Mouse (Mus musculus) embryonic facial prominence, embryonic 11.5 days (tissue): ENCODE measurements around the gene Pdlim5. TPM values are rescaled to one million over a fixed set of nuclear protein-coding genes. Genes with fewer than 3 reads are reported as not detected.

Experiments used
- ATAC-seq: fragments of 200-750 bp; cut with Nextera tagmentation; replicated peaks from 2 replicates; pipeline ENCODE4 v1.8.0; 2017; ENCODE audit warnings: low read depth; ENCODE audit not compliant: insufficient number of reproducible peaks, low FRiP score, low TSS enrichment
- DNase-seq: peaks from one replicate; pipeline ENCODE4 v3.0.0-alpha.2; 2015; ENCODE audit warnings: low spot score
- H3K27ac ChIP-seq: fragments of 300-500 bp; sonication (generic); replicated peaks from 2 replicates; pipeline ENCODE4 v1.5.1; 2014; ENCODE audit warnings: mild to moderate bottlenecking, low read depth, low read length, control low read depth
- H3K27me3 ChIP-seq: fragments of 300-500 bp; sonication (generic); 2 replicates; pipeline ENCODE4 v1.6.1; 2014; ENCODE audit warnings: mild to moderate bottlenecking, low read length, moderate library complexity, mixed read lengths; ENCODE audit not compliant: control insufficient read depth, insufficient read depth
- H3K36me3 ChIP-seq: fragments of 300-500 bp; sonication (generic); replicated peaks from 2 replicates; pipeline ENCODE4 v1.6.1; 2014; ENCODE audit warnings: low read depth, mild to moderate bottlenecking, low read length, moderate library complexity, mixed read lengths; ENCODE audit not compliant: control insufficient read depth, insufficient read depth
- H3K4me1 ChIP-seq: fragments of 300-500 bp; sonication (generic); 2 replicates; pipeline ENCODE4 v1.6.1; 2014; ENCODE audit warnings: low read length, mixed read lengths; ENCODE audit not compliant: control insufficient read depth, insufficient read depth
- H3K4me2 ChIP-seq: fragments of 300-500 bp; sonication (generic); 2 replicates; pipeline ENCODE4 v1.6.1; 2014; ENCODE audit warnings: low read depth, mild to moderate bottlenecking, control low read depth, low read length, moderate library complexity
- H3K4me3 ChIP-seq: fragments of 300-500 bp; sonication (generic); 2 replicates; pipeline ENCODE4 v1.5.1; 2014; ENCODE audit warnings: low read depth, low read length, control low read depth
- H3K9ac ChIP-seq: fragments of 300-500 bp; sonication (generic); replicated peaks from 2 replicates; pipeline ENCODE4 v1.6.1; 2014; ENCODE audit warnings: mild to moderate bottlenecking, control low read depth, low read length
- H3K9me3 ChIP-seq: fragments of 300-500 bp; sonication (generic); replicated peaks from 2 replicates; pipeline ENCODE4 v1.6.1; 2016; ENCODE audit warnings: mild to moderate bottlenecking, low read length, inconsistent platforms, mixed read lengths; ENCODE audit not compliant: control insufficient read depth
- WGBS: fragments of 180-500 bp; shearing (Covaris S2); extraction: QIAGEN DNeasy Blood & Tissue Kit; methylation state at CpG from one replicate; pipeline ENCODE4 v1.1.7; 2014; 5-methylcytosine and 5-hydroxymethylcytosine counted together
- polyA plus RNA-seq: library from polyadenylated mRNA; unstranded; fragments of >200 nt; fragmentation: Nextera tagmentation; extraction: Ambion mirVana; gene quantifications from 2 replicates; pipeline ENCODE4 v1.2.1, GENCODE M21; 2014

The Pdlim5 gene
- polyA plus RNA-seq, 1 experiment from 2014 or later = 19.6 TPM

GRCm38 (mm10) chr3:142368411-142368810, 27.1 kb downstream of the Pdlim5 start:
- 86% methylated on average over 9 of the region's 9 CpGs for WGBS
- Histone ChIP-seq H3K36me3 (no peaks in the 10 kb centered on the region), H3K27me3 (no peaks in the 10 kb centered on the region), H3K9ac (no peak overlapping the region), H3K4me2 (no peak overlapping the region), H3K4me1 (no peaks in the 10 kb centered on the region), H3K27ac (no peak overlapping the region), H3K4me3 (no peak overlapping the region), H3K9me3 (no peaks in the 10 kb centered on the region)
- ATAC-seq = no peak
- DNase-seq = no peak

GRCm38 (mm10) chr3:142362092-142362491, 33.4 kb downstream of the Pdlim5 start:
- Histone ChIP-seq H3K27me3 (no peaks in the 10 kb centered on the region), H3K4me1 (no peaks in the 10 kb centered on the region; the same call in 1 of the 2 replicates)

DNA sequence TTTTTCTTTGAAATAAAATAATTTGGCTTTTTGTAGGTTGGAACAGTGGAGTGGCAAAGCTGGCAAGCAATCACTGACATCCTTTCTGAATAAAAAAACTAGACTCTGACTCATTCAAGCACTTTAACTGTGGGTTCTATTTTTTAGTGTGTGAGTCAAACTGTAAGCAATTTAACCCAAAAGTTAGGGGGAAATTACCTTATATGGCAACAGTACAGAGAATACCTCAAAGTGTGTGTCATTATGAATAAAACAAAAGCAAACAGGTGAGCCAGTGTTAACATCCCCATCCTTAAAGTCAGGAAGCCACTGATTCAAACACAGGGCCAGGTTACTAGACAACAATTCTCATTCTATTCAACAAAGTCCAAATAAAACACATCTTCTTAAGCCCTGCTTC, 36.5 kb downstream of the Pdlim5 start:
- H3K4me3 ChIP-seq = no peak overlapping the region
- H3K4me1 ChIP-seq = no peaks in the 10 kb centered on the region; the same call in 1 of the 2 replicates
- no peak overlapping the region for H3K9ac ChIP-seq
- no peak for ATAC-seq
- no peaks in the 10 kb centered on the region for H3K9me3 ChIP-seq
- no peaks in the 10 kb centered on the region for H3K36me3 ChIP-seq
- no peak for DNase-seq
- H3K27ac ChIP-seq = no peak overlapping the region
- H3K4me2 ChIP-seq = no peak overlapping the region
- no peaks in the 10 kb centered on the region for H3K27me3 ChIP-seq

More at GRCm38 (mm10) chr3:142362092-142362491, 33.4 kb downstream of the Pdlim5 start:
- Histone ChIP-seq H3K27ac (no peak overlapping the region), H3K9me3 (no peaks in the 10 kb centered on the region), H3K4me3 (no peak overlapping the region), H3K9ac (no peak overlapping the region), H3K4me2 (no peak overlapping the region), H3K36me3 (no peaks in the 10 kb centered on the region)
- WGBS = 60% methylated on average over 6 of the region's 6 CpGs
- DNase-seq (no peak), ATAC-seq (no peak)

- ATAC-seq = no peak
Measured at GRCm38 (mm10) chr3:142356661-142357060, 38.8 kb downstream of the Pdlim5 start.

GRCm38 (mm10) chr3:142353218-142353617, 42.3 kb downstream of the Pdlim5 start:
- DNase-seq (no peak), ATAC-seq (no peak)
- Histone ChIP-seq H3K9ac (no peak overlapping the region), H3K4me2 (no peak overlapping the region), H3K36me3 (no peaks in the 10 kb centered on the region), H3K27me3 (no peaks in the 10 kb centered on the region), H3K9me3 (no peaks in the 10 kb centered on the region), H3K4me1 (no peaks in the 10 kb centered on the region), H3K4me3 (no peak overlapping the region), H3K27ac (no peak overlapping the region)
- 79% methylated on average over 1 of the region's 1 CpGs for WGBS

More at GRCm38 (mm10) chr3:142356661-142357060, 38.8 kb downstream of the Pdlim5 start:
- no peak for DNase-seq
- H3K9me3 ChIP-seq = no peaks in the 10 kb centered on the region
- no peaks in the 10 kb centered on the region for H3K36me3 ChIP-seq
- no peak overlapping the region for H3K27ac ChIP-seq
- H3K4me2 ChIP-seq = no peak overlapping the region
- 79% methylated on average over 4 of the region's 4 CpGs for WGBS
- no peaks in the 10 kb centered on the region for H3K27me3 ChIP-seq
- H3K4me1 ChIP-seq = no peaks in the 10 kb centered on the region
- no peak overlapping the region for H3K9ac ChIP-seq
- H3K4me3 ChIP-seq = no peak overlapping the region

DNA sequence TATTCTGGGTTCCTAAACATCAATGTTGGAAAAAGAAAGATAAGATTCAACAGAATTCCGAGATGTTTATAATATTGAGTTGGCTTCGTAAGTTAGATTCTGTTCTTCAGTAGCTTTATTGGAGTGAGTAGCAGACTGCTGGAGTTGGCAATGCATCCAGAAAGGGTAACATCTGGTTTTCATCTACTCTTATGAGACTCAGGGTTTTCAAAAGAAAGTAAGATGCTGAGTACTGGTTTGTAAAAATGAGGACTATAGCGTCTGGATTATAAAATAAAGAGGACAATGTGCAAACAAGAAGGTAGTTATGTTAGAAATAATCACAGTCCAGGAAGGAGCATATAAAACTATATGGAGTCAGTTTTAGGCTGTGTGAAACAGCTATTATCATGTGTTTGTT, 45.0 kb downstream of the Pdlim5 start:
- Histone ChIP-seq H3K27ac (no peak overlapping the region), H3K4me1 (no peaks in the 10 kb centered on the region), H3K9me3 (no peaks in the 10 kb centered on the region), H3K9ac (no peak overlapping the region), H3K4me2 (no peak overlapping the region), H3K36me3 (no peaks in the 10 kb centered on the region), H3K4me3 (no peak overlapping the region), H3K27me3 (no peaks in the 10 kb centered on the region)
- 46% methylated on average over 3 of the region's 3 CpGs for WGBS
- DNase-seq (peak; percentile 66), ATAC-seq (no peak)

- DNase-seq (no peak), ATAC-seq (no peak)
- Histone ChIP-seq H3K4me2 (no peak overlapping the region), H3K9me3 (no peaks in the 10 kb centered on the region), H3K4me1 (no peaks in the 10 kb centered on the region), H3K9ac (no peak overlapping the region), H3K4me3 (no peak overlapping the region), H3K36me3 (no peaks in the 10 kb centered on the region), H3K27ac (no peak overlapping the region), H3K27me3 (no peaks in the 10 kb centered on the region)
- 77% methylated on average over 5 of the region's 5 CpGs for WGBS
Measured at GRCm38 (mm10) chr3:142348816-142349631, 46.5 kb downstream of the Pdlim5 start.

DNA sequence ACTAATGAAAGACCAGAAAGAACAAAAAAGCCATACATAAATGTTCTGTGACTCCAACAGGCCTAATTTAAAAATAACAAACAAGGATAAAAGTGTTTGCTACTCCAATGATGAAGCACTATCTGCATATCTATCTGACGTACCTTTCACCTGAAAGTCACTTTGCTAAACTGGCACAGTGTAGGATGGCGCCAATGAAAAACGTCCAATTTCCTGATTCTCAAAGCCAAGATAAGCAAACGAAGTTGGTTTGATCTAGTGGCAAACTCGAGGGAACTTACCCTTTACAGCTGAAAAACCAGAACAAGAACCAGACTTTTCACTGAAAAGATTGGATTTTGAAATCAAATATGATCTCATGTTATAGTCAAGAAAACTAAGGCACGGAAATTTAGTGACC, 49.2 kb downstream of the Pdlim5 start:
- DNase-seq (peak; percentile 43), ATAC-seq (no peak)
- WGBS = 47% methylated on average over 6 of the region's 6 CpGs
- no peaks in the 10 kb centered on the region for H3K4me1 ChIP-seq
- no peaks in the 10 kb centered on the region for H3K9me3 ChIP-seq
- H3K4me2 ChIP-seq = no peak overlapping the region
- H3K4me3 ChIP-seq = no peak overlapping the region
- H3K27me3 ChIP-seq = no peaks in the 10 kb centered on the region
- no peaks in the 10 kb centered on the region for H3K36me3 ChIP-seq
- no peak overlapping the region for H3K9ac ChIP-seq
- no peak overlapping the region for H3K27ac ChIP-seq
